Mouse (Mus musculus) heart, embryonic 13.5 days (tissue): ENCODE data around the gene Col5a1. TPM values are rescaled to one million over a fixed set of nuclear protein-coding genes. Genes with fewer than 3 reads are reported as not detected.

ENCODE experiments used
- polyA plus RNA-seq: library from polyadenylated mRNA; unstranded; fragments of >200 nt; fragmentation: Nextera tagmentation; extraction: Ambion mirVana; gene quantifications from 2 replicates; pipeline ENCODE4 v1.2.1, GENCODE M21; 2015

The Col5a1 gene
- polyA plus RNA-seq, 1 experiment from 2014 or later: 48.8 TPM

Other genes starting within 250 kb of the Col5a1 start
- gene Rxra, start 210.0 kb upstream of the Col5a1 start, polyA plus RNA-seq: 6.7 and 7.4 TPM in 2 replicates
- gene Fcnb, start 198.5 kb downstream of the Col5a1 start, polyA plus RNA-seq: 0.25 and 0.28 TPM in 2 replicates